Mouse (Mus musculus) heart, embryonic 11.5 days (tissue): Measurements from ENCODE around the gene Tefm. TPM values are rescaled to one million over a fixed set of nuclear protein-coding genes. Genes with fewer than 3 reads are reported as not detected.

Experiments
- ATAC-seq: fragments of 200-750 bp; cut with Nextera tagmentation; replicated peaks from 2 replicates; pipeline ENCODE4 v1.8.0; 2017; ENCODE audit warnings: moderate library complexity; ENCODE audit not compliant: insufficient number of reproducible peaks, low FRiP score, low TSS enrichment
- H3K27ac ChIP-seq: fragments of 300-500 bp; sonication (generic); 2 replicates; pipeline ENCODE4 v1.5.1; 2014; ENCODE audit warnings: mild to moderate bottlenecking, low read depth, low read length
- H3K27me3 ChIP-seq: fragments of 300-500 bp; sonication (generic); 2 replicates; pipeline ENCODE4 v1.6.1; 2014; ENCODE audit warnings: mild to moderate bottlenecking, low read length, mixed read lengths; ENCODE audit not compliant: control insufficient read depth, insufficient read depth
- H3K36me3 ChIP-seq: fragments of 300-500 bp; sonication (generic); 2 replicates; pipeline ENCODE4 v1.6.1; 2014; ENCODE audit warnings: mild to moderate bottlenecking, low read length, moderate library complexity, mixed read lengths; ENCODE audit not compliant: control insufficient read depth, insufficient read depth
- H3K4me1 ChIP-seq: fragments of 300-500 bp; sonication (generic); 2 replicates; pipeline ENCODE4 v1.6.1; 2014; ENCODE audit warnings: low read length; ENCODE audit not compliant: control insufficient read depth, insufficient read depth
- H3K4me2 ChIP-seq: fragments of 300-500 bp; sonication (generic); 2 replicates; pipeline ENCODE4 v1.6.1; 2014; ENCODE audit warnings: mild to moderate bottlenecking, moderate library complexity
- H3K4me3 ChIP-seq: fragments of 300-500 bp; sonication (generic); 2 replicates; pipeline ENCODE4 v1.5.1; 2014; ENCODE audit warnings: low read depth, low read length
- H3K9ac ChIP-seq: fragments of 300-500 bp; sonication (generic); 2 replicates; pipeline ENCODE4 v1.6.1; 2014; ENCODE audit warnings: mild to moderate bottlenecking, low read depth, low read length, moderate library complexity
- H3K9me3 ChIP-seq: fragments of 300-500 bp; sonication (generic); replicated peaks from 2 replicates; pipeline ENCODE4 v1.6.1; 2016; ENCODE audit warnings: low read length; ENCODE audit not compliant: control insufficient read depth
- WGBS: fragments of 180-500 bp; shearing (Covaris S2); extraction: QIAGEN DNeasy Blood & Tissue Kit; methylation state at CpG from one replicate; pipeline ENCODE4 v1.1.7; 2014; ENCODE audit not compliant: insufficient replicate concordance; 5-methylcytosine and 5-hydroxymethylcytosine counted together
- polyA plus RNA-seq: library from polyadenylated mRNA; unstranded; fragments of >200 nt; fragmentation: Nextera tagmentation; extraction: Ambion mirVana; gene quantifications from 2 replicates; pipeline ENCODE4 v1.2.1, GENCODE M21; 2014

Gene Tefm
- polyA plus RNA-seq, 1 experiment from 2014 or later = 31.5 TPM

DNA sequence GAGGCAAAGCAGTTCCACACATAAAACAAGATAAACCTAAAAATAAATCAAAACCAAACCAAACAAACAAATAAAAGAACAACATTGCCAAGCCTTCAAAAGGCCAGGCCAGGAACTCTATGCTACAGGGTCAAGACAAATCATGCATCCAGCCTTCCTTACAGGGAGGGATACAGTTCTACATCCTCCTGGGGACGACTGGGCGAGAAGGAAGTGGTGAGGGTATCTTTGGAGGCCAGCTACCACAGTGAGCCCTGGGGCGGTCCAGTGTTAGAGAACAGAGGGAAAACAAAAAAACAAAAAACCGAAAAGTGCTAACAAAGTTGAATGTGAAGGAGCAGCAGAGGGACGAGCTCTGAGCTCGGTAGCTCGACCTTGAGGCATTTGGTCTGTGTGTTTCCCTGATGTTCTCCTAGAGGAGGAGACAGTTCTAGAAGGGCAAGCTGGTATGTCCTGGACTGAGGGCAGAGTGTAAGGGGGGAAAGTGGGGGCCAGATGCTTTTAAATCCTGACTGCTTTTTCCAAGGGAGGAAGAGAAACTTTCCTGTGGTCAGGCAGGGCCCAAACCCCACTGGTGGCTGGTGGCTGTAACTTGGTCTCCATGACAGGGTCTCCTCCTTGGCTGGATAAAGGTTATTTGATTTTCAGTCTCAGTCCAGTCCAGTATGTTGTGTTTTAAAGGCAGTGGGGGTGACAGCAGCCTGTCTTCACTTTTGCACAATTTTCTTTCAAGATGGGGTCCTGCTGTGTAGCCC is 21.6 kb upstream of the Tefm start:
- Histone ChIP-seq H3K9me3 (no peaks in the 10 kb centered on the region), H3K4me2 (no peak overlapping the region)
- ATAC-seq = no peak

DNA sequence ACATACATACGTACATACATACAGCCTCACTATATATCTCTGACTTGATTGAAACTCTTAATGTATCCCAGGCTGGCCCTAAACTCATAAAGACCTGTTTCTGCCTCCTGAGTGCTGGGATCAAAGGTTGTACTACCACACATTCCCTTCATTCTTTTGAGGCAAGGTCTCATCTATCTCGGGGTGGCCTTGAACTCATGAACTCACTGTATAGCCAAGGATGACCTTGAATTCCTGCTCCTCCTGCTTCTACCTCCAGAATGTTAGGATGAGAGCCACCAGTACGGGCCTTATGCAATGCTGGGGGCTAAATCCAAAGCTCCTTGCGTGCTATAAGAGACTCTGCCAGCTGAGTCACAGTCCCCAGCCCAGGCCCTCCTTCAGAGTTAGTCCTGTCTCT is 19.1 kb upstream of the Tefm start:
- no peak overlapping the region for H3K27ac ChIP-seq
- peaks cover 9% of the 10 kb centered on the region; the same call in 1 of the 2 replicates for H3K27me3 ChIP-seq
- no peak overlapping the region for H3K9ac ChIP-seq
- 71% methylated on average over 4 of the region's 4 CpGs for WGBS
- no peak overlapping the region for H3K4me2 ChIP-seq
- H3K4me3 ChIP-seq = no peak overlapping the region
- H3K36me3 ChIP-seq = no peaks in the 10 kb centered on the region
- no peaks in the 10 kb centered on the region for H3K9me3 ChIP-seq
- ATAC-seq = no peak
- H3K4me1 ChIP-seq = no peaks in the 10 kb centered on the region

More for the DNA sequence above, 21.6 kb upstream of the Tefm start:
- 70% methylated on average over 7 of the region's 7 CpGs for WGBS
- Histone ChIP-seq H3K27me3 (no peaks in the 10 kb centered on the region), H3K27ac (no peak overlapping the region), H3K4me3 (no peak overlapping the region), H3K36me3 (no peaks in the 10 kb centered on the region), H3K4me1 (no peaks in the 10 kb centered on the region), H3K9ac (no peak overlapping the region)

DNA sequence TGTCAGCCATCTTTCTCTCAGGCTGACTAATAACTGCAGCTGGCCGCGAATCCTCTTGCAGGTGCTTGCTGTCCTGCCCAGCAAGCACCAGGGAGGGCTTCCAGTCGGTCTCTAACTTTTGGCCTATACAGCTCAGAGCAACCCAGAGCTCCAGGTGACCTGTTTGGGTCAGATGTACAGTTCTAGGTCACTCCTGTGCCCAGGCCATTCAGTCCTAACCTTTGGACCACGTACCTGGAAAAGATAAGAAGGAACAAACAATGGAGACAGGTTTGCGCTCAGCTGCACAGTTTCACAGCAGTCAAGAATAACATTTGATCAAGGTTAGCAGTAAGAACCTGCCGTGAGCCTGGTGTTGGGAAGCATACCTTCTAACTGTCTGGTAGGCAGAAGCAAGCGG is 17.0 kb upstream of the Tefm start:
- H3K9ac ChIP-seq = no peak overlapping the region

DNA sequence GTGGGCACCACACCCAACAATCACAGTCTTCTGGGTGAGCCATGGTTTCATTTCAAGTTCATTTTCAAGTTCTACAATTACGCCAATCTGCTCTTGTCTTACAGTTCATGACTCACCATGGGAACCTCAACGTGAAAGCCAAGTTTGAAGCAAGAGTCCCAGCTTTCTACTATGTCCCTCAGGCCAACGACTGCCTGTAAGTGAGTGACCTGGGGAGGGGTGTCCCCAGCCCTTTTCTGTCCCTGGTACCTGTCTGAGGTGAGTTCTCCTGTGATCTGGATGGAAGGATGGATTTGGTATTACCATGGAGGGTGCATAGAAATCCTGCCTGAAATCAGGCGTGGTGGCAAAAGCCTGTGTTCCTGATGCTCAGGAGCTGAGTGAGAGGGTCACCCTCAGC is 14.9 kb upstream of the Tefm start:
- peaks cover 2% of the 10 kb centered on the region; the same call in 1 of the 2 replicates for H3K4me1 ChIP-seq
- H3K4me2 ChIP-seq = no peak overlapping the region
- no peak overlapping the region for H3K4me3 ChIP-seq
- peaks cover 39% of the 10 kb centered on the region for H3K27me3 ChIP-seq
- H3K9ac ChIP-seq = no peak overlapping the region
- WGBS = 69% methylated on average over 4 of the region's 4 CpGs
- no peak for ATAC-seq
- no peaks in the 10 kb centered on the region for H3K36me3 ChIP-seq
- H3K27ac ChIP-seq = no peak overlapping the region
- H3K9me3 ChIP-seq = no peaks in the 10 kb centered on the region

More for the DNA sequence above, 17.0 kb upstream of the Tefm start:
- Histone ChIP-seq H3K4me1 (peaks cover 2% of the 10 kb centered on the region; the same call in 1 of the 2 replicates), H3K27me3 (peaks cover 25% of the 10 kb centered on the region), H3K36me3 (no peaks in the 10 kb centered on the region), H3K4me3 (no peak overlapping the region), H3K27ac (no peak overlapping the region), H3K9me3 (no peaks in the 10 kb centered on the region), H3K4me2 (no peak overlapping the region)
- no peak for ATAC-seq
- 75% methylated on average over 7 of the region's 7 CpGs for WGBS

DNA sequence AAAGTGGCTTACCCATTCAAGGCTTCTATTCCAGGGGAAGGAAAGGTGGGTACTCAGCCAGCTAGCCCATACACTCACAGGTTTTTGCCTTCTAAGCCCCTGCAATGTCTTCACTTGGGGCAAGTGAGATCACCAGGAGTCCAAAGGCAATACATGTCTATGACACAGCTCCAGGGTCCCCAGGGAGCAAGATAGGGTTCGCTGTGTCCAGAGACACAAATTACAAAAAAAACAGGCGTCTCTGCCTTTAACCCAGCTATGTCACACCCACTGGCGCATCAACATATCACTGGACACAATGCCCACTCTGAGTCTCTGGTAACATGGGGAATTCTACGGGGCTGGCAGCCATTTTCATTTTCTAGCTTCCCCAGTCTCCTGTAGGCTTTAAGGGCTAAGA is 14.0 kb upstream of the Tefm start:
- Histone ChIP-seq H3K27ac (no peak overlapping the region), H3K4me1 (peaks cover 2% of the 10 kb centered on the region; the same call in 1 of the 2 replicates), H3K36me3 (no peaks in the 10 kb centered on the region), H3K9ac (no peak overlapping the region), H3K27me3 (peaks cover 43% of the 10 kb centered on the region), H3K4me2 (no peak overlapping the region), H3K4me3 (no peak overlapping the region), H3K9me3 (no peaks in the 10 kb centered on the region)
- 81% methylated on average over 4 of the region's 4 CpGs for WGBS
- no peak for ATAC-seq

DNA sequence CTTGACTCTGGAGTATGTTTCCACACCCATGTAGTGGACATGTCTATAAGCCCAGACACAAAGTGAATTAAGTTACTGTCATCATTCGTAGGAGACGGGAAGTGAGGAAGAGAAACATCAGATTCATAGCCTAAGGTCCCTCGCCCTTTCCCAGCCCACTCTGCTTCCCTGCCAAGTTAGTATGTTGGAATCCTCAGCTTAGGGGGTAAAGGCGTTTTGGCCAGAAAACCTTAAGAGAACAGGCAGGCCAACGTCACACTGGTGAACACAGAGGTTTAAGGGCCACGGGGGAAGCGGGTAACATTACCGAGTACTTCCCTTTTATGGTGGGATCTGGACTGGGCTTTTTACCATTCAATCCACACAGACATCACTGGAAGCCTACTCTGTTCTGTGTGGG is 13.6 kb upstream of the Tefm start:
- 82% methylated on average over 8 of the region's 8 CpGs for WGBS
- H3K36me3 ChIP-seq = no peaks in the 10 kb centered on the region
- H3K4me1 ChIP-seq = peaks cover 2% of the 10 kb centered on the region; the same call in 1 of the 2 replicates
- H3K4me3 ChIP-seq = no peak overlapping the region
- H3K9ac ChIP-seq = no peak overlapping the region
- no peak overlapping the region for H3K4me2 ChIP-seq
- no peak for ATAC-seq
- H3K9me3 ChIP-seq = no peaks in the 10 kb centered on the region
- H3K27me3 ChIP-seq = peaks cover 43% of the 10 kb centered on the region
- no peak overlapping the region for H3K27ac ChIP-seq

DNA sequence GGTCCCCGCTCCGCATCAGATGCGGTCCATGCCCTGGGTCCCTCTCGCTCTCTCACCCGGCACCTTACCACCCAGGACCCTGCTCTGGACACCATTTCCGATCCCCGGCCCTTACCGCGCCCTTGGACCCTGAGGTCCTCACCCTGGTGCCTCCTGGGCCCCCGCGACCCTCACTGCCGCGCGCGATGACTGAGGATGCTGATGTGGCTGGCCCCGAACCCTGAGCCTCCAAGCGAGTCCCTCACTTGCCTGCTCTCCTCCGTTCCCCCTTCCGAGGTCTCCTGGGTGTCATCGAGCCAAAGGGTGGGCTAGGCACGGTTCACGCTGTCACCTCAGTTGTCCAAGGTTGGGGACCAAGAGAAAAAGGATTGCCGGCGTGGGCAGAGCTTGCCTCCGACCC is 12.5 kb upstream of the Tefm start:
- no peaks in the 10 kb centered on the region for H3K36me3 ChIP-seq
- H3K27me3 ChIP-seq = peaks cover 43% of the 10 kb centered on the region
- H3K4me1 ChIP-seq = peaks cover 2% of the 10 kb centered on the region; the same call in 1 of the 2 replicates
- 23% methylated on average over 25 of the region's 25 CpGs for WGBS
- peak overlapping the region; percentile 57 for H3K4me3 ChIP-seq
- no peak overlapping the region; the same call in 1 of the 2 replicates for H3K9ac ChIP-seq
- no peak for ATAC-seq
- no peak overlapping the region for H3K27ac ChIP-seq
- H3K4me2 ChIP-seq = peak overlapping the region; percentile 81
- H3K9me3 ChIP-seq = no peaks in the 10 kb centered on the region

DNA sequence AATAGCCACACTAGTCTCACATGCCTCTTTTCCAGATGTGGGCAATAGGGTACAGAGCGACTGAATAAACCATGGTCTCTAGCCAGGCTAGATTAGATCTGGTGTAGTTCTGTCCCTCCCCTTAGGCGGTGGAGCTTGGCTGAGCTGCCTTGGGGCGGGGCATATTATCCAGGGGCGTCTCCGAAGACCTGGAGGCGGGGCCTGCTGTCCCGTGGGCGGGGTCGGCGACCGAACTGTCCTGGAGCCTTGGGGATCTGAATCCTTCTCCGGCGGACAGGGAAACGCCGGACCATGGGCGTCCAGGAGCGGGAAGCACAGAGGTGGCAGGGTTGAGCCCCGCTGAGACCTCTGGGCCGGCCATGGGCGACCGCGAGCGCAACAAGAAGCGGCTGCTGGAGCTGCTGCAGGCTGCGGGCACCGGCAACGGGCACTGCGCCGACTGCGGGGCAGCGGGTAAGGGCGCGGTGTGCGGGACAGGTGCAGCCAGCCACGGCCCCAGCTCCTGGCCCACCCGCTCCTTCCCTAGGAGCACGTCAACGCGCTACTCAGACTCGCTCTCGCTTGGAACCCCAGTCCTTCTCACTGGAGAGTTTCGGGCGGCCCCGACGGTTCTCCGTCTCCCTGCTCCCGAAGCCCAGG is 12.0 kb upstream of the Tefm start, which contains the start of gene Adap2:
TSS of gene Adap2 (plus strand) at position 249 of the 639 bp plus-strand sequence.
- peak; percentile 88 for ATAC-seq
- H3K4me1 ChIP-seq = peaks cover 2% of the 10 kb centered on the region; the same call in 1 of the 2 replicates
- H3K4me3 ChIP-seq = peak within 1 kb of the TSS; percentile 57
- peak within 1 kb of the TSS; percentile 81 for H3K4me2 ChIP-seq
- H3K9me3 ChIP-seq = no peaks in the 10 kb centered on the region
- no peaks in the 10 kb centered on the region for H3K36me3 ChIP-seq
- no peak within 1 kb of the TSS for H3K27ac ChIP-seq
- peaks cover 43% of the 10 kb centered on the region for H3K27me3 ChIP-seq
- 3% methylated on average over 47 of the region's 47 CpGs for WGBS
- H3K9ac ChIP-seq = peak within 1 kb of the TSS; percentile 36; the same call in 1 of the 2 replicates
